Comparison of ENCODE assay signal across 28 mouse cellular contexts in genomic region chr15:25146371-25146770, GRCm38 (mm10).
"Had no signal": no experiment of that assay in that cellular context is flagged by ENCODE, and none has a peak within 500 bp of the region (broad histone marks: within the 10 kb centered on the region; RNA-seq: fewer than 3 reads in every experiment).

No protein-coding gene starts in this region.

- H3K4me3 ChIP-seq: embryonic facial prominence, embryonic 10.5 days; embryonic facial prominence, embryonic 12.5 days; embryonic facial prominence, embryonic 13.5 days; embryonic facial prominence, embryonic 15.5 days; erythroblast, embryonic 14.5 days; forebrain, embryonic 10.5 days; forebrain, embryonic 12.5 days; forebrain, embryonic 13.5 days; forebrain, embryonic 15.5 days; gastrocnemius, adult 2 months; heart, adult 2 months had no signal

- H3K27me3 ChIP-seq: embryonic facial prominence, embryonic 12.5 days; embryonic facial prominence, embryonic 13.5 days; embryonic facial prominence, embryonic 15.5 days; forebrain, embryonic 12.5 days; forebrain, embryonic 13.5 days; forebrain, embryonic 15.5 days had no signal

- DNase-seq: cerebellum, adult 2 months; cerebellum, adult 8-10 months; cerebellum, adult 9-10 months; cerebellum, adult 9-11 months; cerebellum, postnatal 10 days; cerebellum, postnatal 14 days; cerebellum, postnatal 25 days; cerebellum, postnatal 36 days; embryo, embryonic 11 days; forebrain, postnatal 0 days; gastrocnemius, adult 2 months; gastrocnemius, postnatal 10 days; gastrocnemius, postnatal 14 days; gastrocnemius, postnatal 25 days; gastrocnemius, postnatal 36 days; heart, adult 18-20 months; heart, adult 2 months had no signal

- H3K9ac ChIP-seq: embryonic facial prominence, embryonic 12.5 days; embryonic facial prominence, embryonic 13.5 days; embryonic facial prominence, embryonic 15.5 days; forebrain, embryonic 12.5 days; forebrain, embryonic 13.5 days; forebrain, embryonic 15.5 days; forebrain, postnatal 0 days had no signal

- ATAC-seq: forebrain, embryonic 13.5 days; forebrain, embryonic 14.5 days; forebrain, embryonic 15.5 days; forebrain, embryonic 16.5 days; forebrain, postnatal 0 days had no signal

- H3K4me1 ChIP-seq: embryonic facial prominence, embryonic 10.5 days; embryonic facial prominence, embryonic 12.5 days; embryonic facial prominence, embryonic 13.5 days; embryonic facial prominence, embryonic 15.5 days; forebrain, embryonic 15.5 days had no signal

- H3K4me2 ChIP-seq: embryonic facial prominence, embryonic 12.5 days; embryonic facial prominence, embryonic 13.5 days; embryonic facial prominence, embryonic 15.5 days; forebrain, embryonic 12.5 days; forebrain, embryonic 13.5 days; forebrain, embryonic 15.5 days had no signal

- H3K36me3 ChIP-seq: embryonic facial prominence, embryonic 10.5 days; embryonic facial prominence, embryonic 12.5 days; embryonic facial prominence, embryonic 13.5 days; embryonic facial prominence, embryonic 15.5 days; forebrain, embryonic 10.5 days; forebrain, embryonic 12.5 days; forebrain, embryonic 15.5 days had no signal

- H3K9me3 ChIP-seq: embryonic facial prominence, embryonic 10.5 days; embryonic facial prominence, embryonic 12.5 days; embryonic facial prominence, embryonic 13.5 days; embryonic facial prominence, embryonic 15.5 days; forebrain, embryonic 10.5 days; forebrain, embryonic 12.5 days; forebrain, embryonic 13.5 days; forebrain, embryonic 15.5 days had no signal

- H3K27ac ChIP-seq: embryonic facial prominence, embryonic 10.5 days; embryonic facial prominence, embryonic 12.5 days; embryonic facial prominence, embryonic 13.5 days; embryonic facial prominence, embryonic 15.5 days; forebrain, embryonic 10.5 days; forebrain, embryonic 12.5 days; forebrain, embryonic 13.5 days; forebrain, embryonic 15.5 days; gastrocnemius, adult 2 months; heart, adult 2 months had no signal
